Mouse (Mus musculus): ENCODE measurements around the gene Nudcd2. TPM values are rescaled to one million over a fixed set of nuclear protein-coding genes. Genes with fewer than 3 reads are reported as not detected.

Nudcd2 gene
- polyA plus RNA-seq, 1 experiment = 26.5 TPM

DNA sequence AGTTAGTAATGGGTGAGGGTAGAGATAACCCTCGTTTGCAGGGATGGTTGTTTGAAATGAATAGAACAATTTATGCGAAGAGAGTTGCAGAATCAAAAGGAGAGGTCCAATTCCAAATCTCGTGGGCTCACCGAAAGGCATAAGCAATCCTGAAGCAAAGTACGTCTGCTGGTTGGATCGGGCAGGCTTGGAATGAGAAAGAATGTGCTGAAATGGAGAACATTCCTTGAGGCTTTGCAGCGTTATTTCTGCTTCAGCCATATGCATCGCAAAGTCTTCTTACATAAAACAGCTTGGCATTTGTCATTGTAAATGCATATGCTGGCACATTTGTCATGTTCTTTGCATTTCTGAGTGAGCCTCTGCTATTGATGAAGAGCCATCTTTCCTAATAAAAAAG, 50.9 kb downstream of the Nudcd2 start:
- no peaks in the 10 kb centered on the region for H3K4me1 ChIP-seq (ENCODE audit: control insufficient read depth, insufficient read depth, low read length)
- no peak overlapping the region for H3K4me3 ChIP-seq (ENCODE audit: insufficient read depth, low read length)
- no peak overlapping the region for H3K27ac ChIP-seq (ENCODE audit: insufficient read depth, low read depth, low read length)
- TF ChIP-seq CTCF (IDR thresholded peaks at IDR 0.05; ENCODE audit: low read depth, low read length) (no peak), POLR2A (IDR thresholded peaks at IDR 0.05; ENCODE audit: borderline replicate concordance, low read depth, low read length) (no peak)

- no peak for TF ChIP-seq POLR2A (IDR thresholded peaks at IDR 0.05; ENCODE audit: borderline replicate concordance, low read depth, low read length)
- TF ChIP-seq CTCF (IDR thresholded peaks at IDR 0.05; ENCODE audit: low read depth, low read length) = no peak
- no peaks in the 10 kb centered on the region for H3K4me1 ChIP-seq (ENCODE audit: control insufficient read depth, insufficient read depth, low read length)
- no peak overlapping the region for H3K27ac ChIP-seq (ENCODE audit: insufficient read depth, low read depth, low read length)
Measured at GRCm38 (mm10) chr11:40786900-40787299, 53.4 kb downstream of the Nudcd2 start.

More at GRCm38 (mm10) chr11:40786900-40787299, 53.4 kb downstream of the Nudcd2 start:
- no peak overlapping the region for H3K4me3 ChIP-seq (ENCODE audit: insufficient read depth, low read length)

Other genes starting within 250 kb of the Nudcd2 start
- gene Mat2b, start 38.5 kb upstream of the Nudcd2 start, polyA plus RNA-seq (2012; ENCODE audit: insufficient read depth, insufficient read length, missing spikeins) = 70.7 and 71.6 TPM in 2 replicates
- gene Hmmr, start 245 bp upstream of the Nudcd2 start, polyA plus RNA-seq (2012; ENCODE audit: insufficient read depth, insufficient read length, missing spikeins) = 18.8 and 19.7 TPM in 2 replicates
- 79.6 and 88.6 TPM in 2 replicates for gene Ccng1, start 21.6 kb downstream of the Nudcd2 start, polyA plus RNA-seq (2012; ENCODE audit: insufficient read depth, insufficient read length, missing spikeins)